Mouse (Mus musculus) erythroblast, embryonic 14.5 days (primary cell): Measurements from ENCODE around the gene Fuom.

Source experiments
- GATA1 ChIP-seq: IDR thresholded peaks from 2 replicates; pipeline ENCODE4 v1.6.1; 2012; ENCODE audit warnings: low read length, inconsistent platforms, mixed read lengths
- TAL1 ChIP-seq: IDR thresholded peaks from 3 replicates; pipeline ENCODE4 v1.6.1; 2012; ENCODE audit warnings: low read length, inconsistent platforms, mixed read lengths

DNA sequence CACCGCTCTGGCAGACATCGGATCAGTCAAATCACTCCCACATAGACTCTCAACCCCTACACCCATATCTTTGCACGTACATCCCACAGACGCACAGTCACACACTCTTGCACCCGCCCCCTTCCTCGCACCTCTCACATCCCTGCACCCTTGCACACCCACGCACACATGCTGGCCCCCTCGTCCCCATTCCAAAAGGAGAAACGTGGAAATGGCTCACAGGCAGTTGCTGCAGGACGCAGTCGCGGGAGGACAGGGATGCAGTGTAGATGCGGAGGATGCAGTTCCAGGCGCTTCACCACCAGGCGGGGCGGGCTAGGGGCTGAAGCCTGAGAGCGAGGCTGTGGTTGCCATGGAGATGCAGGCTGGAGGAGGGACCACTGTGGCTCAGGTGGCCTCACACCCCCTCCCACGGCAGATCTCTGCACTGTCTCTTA is 20.0 kb downstream of the Fuom start, which contains the start of gene Caly:
- TF ChIP-seq GATA1 (no peak), TAL1 (no peak)
